Mouse (Mus musculus): Measurements from ENCODE around the gene Lamtor1. TPM values are rescaled to one million over a fixed set of nuclear protein-coding genes. Genes with fewer than 3 reads are reported as not detected.
"Not testable (repeated sequence)": the region's sequence is repeated elsewhere in the genome, so short reads cannot be mapped to it uniquely, and the experiment has no call there.

Lamtor1 gene
- polyA plus RNA-seq, 1 experiment from 2014 or later = 149 TPM

- no peak overlapping the region for H3K4me3 ChIP-seq (replicated peaks; ENCODE audit: low read length)
- H3K4me1 ChIP-seq (ENCODE audit: control insufficient read depth, insufficient read depth, low read length) = peaks cover 20% of the 10 kb centered on the region
- no peaks in the 10 kb centered on the region for H3K9me3 ChIP-seq (replicated peaks; ENCODE audit: control insufficient read depth, low read length)
- H3K4me2 ChIP-seq (ENCODE audit: low read depth, low read length) = no peak overlapping the region
- ATAC-seq (ENCODE audit: insufficient read depth, low FRiP score) = no peak
- H3K36me3 ChIP-seq (ENCODE audit: control insufficient read depth, insufficient read depth, low read length) = peaks cover 14% of the 10 kb centered on the region
- WGBS = 55% methylated on average over 4 of the region's 4 CpGs
- H3K9ac ChIP-seq (ENCODE audit: low read length) = no peak overlapping the region
- H3K27ac ChIP-seq (ENCODE audit: low read length) = peak overlapping the region; percentile 11; the same call in 1 of the 2 replicates
- no peaks in the 10 kb centered on the region for H3K27me3 ChIP-seq (ENCODE audit: control insufficient read depth, insufficient read depth, low read length)
Observed at GRCm38 (mm10) chr7:101908367-101908766, 2.7 kb downstream of the Lamtor1 start.

GRCm38 (mm10) chr7:101910138-101910537 lies 4.4 kb downstream of the Lamtor1 start:
- WGBS = 84% methylated on average over 4 of the region's 4 CpGs
- H3K4me2 ChIP-seq (ENCODE audit: low read depth, low read length) = no peak overlapping the region

GRCm38 (mm10) chr7:101911982-101912381 lies 6.3 kb downstream of the Lamtor1 start:
- ATAC-seq (ENCODE audit: insufficient read depth, low FRiP score) = no peak
- H3K4me2 ChIP-seq (ENCODE audit: low read depth, low read length) = no peak overlapping the region
- 61% methylated on average over 3 of the region's 3 CpGs for WGBS
- H3K4me1 ChIP-seq (ENCODE audit: control insufficient read depth, insufficient read depth, low read length) = peaks cover 10% of the 10 kb centered on the region
- H3K27ac ChIP-seq (ENCODE audit: low read length) = no peak overlapping the region
- H3K9me3 ChIP-seq (replicated peaks; ENCODE audit: control insufficient read depth, low read length) = no peaks in the 10 kb centered on the region
- no peak overlapping the region for H3K4me3 ChIP-seq (replicated peaks; ENCODE audit: low read length)
- H3K36me3 ChIP-seq (ENCODE audit: control insufficient read depth, insufficient read depth, low read length) = peaks cover 21% of the 10 kb centered on the region
- H3K27me3 ChIP-seq (ENCODE audit: control insufficient read depth, insufficient read depth, low read length) = no peaks in the 10 kb centered on the region
- no peak overlapping the region for H3K9ac ChIP-seq (ENCODE audit: low read length)

More at GRCm38 (mm10) chr7:101910138-101910537, 4.4 kb downstream of the Lamtor1 start:
- no peaks in the 10 kb centered on the region for H3K27me3 ChIP-seq (ENCODE audit: control insufficient read depth, insufficient read depth, low read length)
- no peak overlapping the region for H3K27ac ChIP-seq (ENCODE audit: low read length)
- no peak overlapping the region for H3K4me3 ChIP-seq (replicated peaks; ENCODE audit: low read length)
- H3K36me3 ChIP-seq (ENCODE audit: control insufficient read depth, insufficient read depth, low read length) = peaks cover 21% of the 10 kb centered on the region
- no peak for ATAC-seq (ENCODE audit: insufficient read depth, low FRiP score)
- H3K4me1 ChIP-seq (ENCODE audit: control insufficient read depth, insufficient read depth, low read length) = peaks cover 19% of the 10 kb centered on the region
- no peaks in the 10 kb centered on the region for H3K9me3 ChIP-seq (replicated peaks; ENCODE audit: control insufficient read depth, low read length)
- no peak overlapping the region for H3K9ac ChIP-seq (ENCODE audit: low read length)

GRCm38 (mm10) chr7:101918071-101918470 lies 12.4 kb downstream of the Lamtor1 start:
- Histone ChIP-seq H3K4me2 (ENCODE audit: low read depth, low read length) (no peak overlapping the region), H3K4me1 (ENCODE audit: control insufficient read depth, insufficient read depth, low read length) (no peaks in the 10 kb centered on the region), H3K27me3 (ENCODE audit: control insufficient read depth, insufficient read depth, low read length) (no peaks in the 10 kb centered on the region), H3K9me3 (replicated peaks; ENCODE audit: control insufficient read depth, low read length) (no peaks in the 10 kb centered on the region), H3K36me3 (ENCODE audit: control insufficient read depth, insufficient read depth, low read length) (peaks cover 10% of the 10 kb centered on the region), H3K4me3 (replicated peaks; ENCODE audit: low read length) (no peak overlapping the region), H3K27ac (ENCODE audit: low read length) (no peak overlapping the region), H3K9ac (ENCODE audit: low read length) (0 out of 2 replicates have a peak overlapping the region, but pooled peaks have one; percentile 5)
- 18% methylated on average over 1 of the region's 1 CpGs for WGBS
- peak; percentile 71 for ATAC-seq (ENCODE audit: insufficient read depth, low FRiP score)

- H3K4me1 ChIP-seq (ENCODE audit: control insufficient read depth, insufficient read depth, low read length); ATAC-seq (ENCODE audit: insufficient read depth, low FRiP score); H3K4me2 ChIP-seq (ENCODE audit: low read depth, low read length); H3K4me3 ChIP-seq (replicated peaks; ENCODE audit: low read length); H3K9me3 ChIP-seq (replicated peaks; ENCODE audit: control insufficient read depth, low read length); H3K9ac ChIP-seq (ENCODE audit: low read length); H3K27me3 ChIP-seq (ENCODE audit: control insufficient read depth, insufficient read depth, low read length); H3K27ac ChIP-seq (ENCODE audit: low read length); H3K36me3 ChIP-seq (ENCODE audit: control insufficient read depth, insufficient read depth, low read length): not testable (repeated sequence)
Observed at GRCm38 (mm10) chr7:101925892-101926291, 20.2 kb downstream of the Lamtor1 start.

- H3K4me3 ChIP-seq (replicated peaks; ENCODE audit: low read length) = no peak overlapping the region
- H3K27me3 ChIP-seq (ENCODE audit: control insufficient read depth, insufficient read depth, low read length) = no peaks in the 10 kb centered on the region
- no peaks in the 10 kb centered on the region for H3K36me3 ChIP-seq (ENCODE audit: control insufficient read depth, insufficient read depth, low read length)
- H3K27ac ChIP-seq (ENCODE audit: low read length) = no peak overlapping the region
- ATAC-seq (ENCODE audit: insufficient read depth, low FRiP score) = no peak
- H3K9me3 ChIP-seq (replicated peaks; ENCODE audit: control insufficient read depth, low read length) = no peaks in the 10 kb centered on the region
- no peak overlapping the region for H3K4me2 ChIP-seq (ENCODE audit: low read depth, low read length)
- peaks cover 5% of the 10 kb centered on the region; the same call in 1 of the 2 replicates for H3K4me1 ChIP-seq (ENCODE audit: control insufficient read depth, insufficient read depth, low read length)
- WGBS = 82% methylated on average over 3 of the region's 3 CpGs
- H3K9ac ChIP-seq (ENCODE audit: low read length) = no peak overlapping the region
Observed at GRCm38 (mm10) chr7:101928093-101928492, 22.4 kb downstream of the Lamtor1 start.

GRCm38 (mm10) chr7:101932551-101932950 lies 26.8 kb downstream of the Lamtor1 start:
- no peaks in the 10 kb centered on the region for H3K27me3 ChIP-seq (ENCODE audit: control insufficient read depth, insufficient read depth, low read length)
- H3K4me1 ChIP-seq (ENCODE audit: control insufficient read depth, insufficient read depth, low read length) = peaks cover 14% of the 10 kb centered on the region; the same call in 1 of the 2 replicates
- 0 out of 2 replicates have a peak overlapping the region, but pooled peaks have one; percentile 38 for H3K27ac ChIP-seq (ENCODE audit: low read length)
- peak overlapping the region; percentile 79 for H3K4me2 ChIP-seq (ENCODE audit: low read depth, low read length)
- peak overlapping the region; percentile 90 for H3K4me3 ChIP-seq (replicated peaks; ENCODE audit: low read length)
- no peak overlapping the region for H3K9ac ChIP-seq (ENCODE audit: low read length)
- no peaks in the 10 kb centered on the region for H3K9me3 ChIP-seq (replicated peaks; ENCODE audit: control insufficient read depth, low read length)
- 64% methylated on average over 1 of the region's 1 CpGs for WGBS
- H3K36me3 ChIP-seq (ENCODE audit: control insufficient read depth, insufficient read depth, low read length) = no peaks in the 10 kb centered on the region
- ATAC-seq (ENCODE audit: insufficient read depth, low FRiP score) = no peak

GRCm38 (mm10) chr7:101933300-101933699 lies 27.6 kb downstream of the Lamtor1 start:
- H3K4me1 ChIP-seq (ENCODE audit: control insufficient read depth, insufficient read depth, low read length) = peaks cover 14% of the 10 kb centered on the region; the same call in 1 of the 2 replicates
- peak overlapping the region; percentile 90 for H3K4me3 ChIP-seq (replicated peaks; ENCODE audit: low read length)
- no peaks in the 10 kb centered on the region for H3K36me3 ChIP-seq (ENCODE audit: control insufficient read depth, insufficient read depth, low read length)
- H3K27me3 ChIP-seq (ENCODE audit: control insufficient read depth, insufficient read depth, low read length) = no peaks in the 10 kb centered on the region
- WGBS = 3% methylated on average over 15 of the region's 15 CpGs
- peak overlapping the region; percentile 79 for H3K4me2 ChIP-seq (ENCODE audit: low read depth, low read length)
- H3K9ac ChIP-seq (ENCODE audit: low read length) = peak overlapping the region; percentile 87
- peak overlapping the region; percentile 94 for H3K27ac ChIP-seq (ENCODE audit: low read length)
- H3K9me3 ChIP-seq (replicated peaks; ENCODE audit: control insufficient read depth, low read length) = no peaks in the 10 kb centered on the region
- 0 out of 2 replicates have a peak, but pooled peaks have one; percentile 15 for ATAC-seq (ENCODE audit: insufficient read depth, low FRiP score)

- Histone ChIP-seq H3K9me3 (replicated peaks; ENCODE audit: control insufficient read depth, low read length) (no peaks in the 10 kb centered on the region), H3K36me3 (ENCODE audit: control insufficient read depth, insufficient read depth, low read length) (no peaks in the 10 kb centered on the region), H3K4me3 (replicated peaks; ENCODE audit: low read length) (peak within 1 kb of the TSS; percentile 90), H3K27me3 (ENCODE audit: control insufficient read depth, insufficient read depth, low read length) (no peaks in the 10 kb centered on the region), H3K27ac (ENCODE audit: low read length) (peak within 1 kb of the TSS; percentile 94), H3K4me1 (ENCODE audit: control insufficient read depth, insufficient read depth, low read length) (peaks cover 14% of the 10 kb centered on the region; the same call in 1 of the 2 replicates), H3K9ac (ENCODE audit: low read length) (peak within 1 kb of the TSS; percentile 87), H3K4me2 (ENCODE audit: low read depth, low read length) (peak within 1 kb of the TSS; percentile 79)
- ATAC-seq (ENCODE audit: insufficient read depth, low FRiP score) = peak; percentile 98
- WGBS = under 1% methylated on average over 40 of the region's 40 CpGs
Observed at GRCm38 (mm10) chr7:101933751-101934240, 28.1 kb downstream of the Lamtor1 start, which contains the start of the genes Lrrc51 and Numa1. Gene Lrrc51, minus strand, starts transcription at chr7:101933895. Gene Numa1, plus strand, starts transcription at chr7:101934111.
